Mouse (Mus musculus) monocyte, adult 5-6 weeks (primary cell): ENCODE measurements around the gene Gpr87. TPM values are rescaled to one million over a fixed set of nuclear protein-coding genes. Genes with fewer than 3 reads are reported as not detected.

Experiments used
- ATAC-seq: fragments of 153-309, 156-312 bp; replicated peaks from 2 replicates; pipeline ENCODE4 v1.8.0; 2017; ENCODE audit warnings: mild to moderate bottlenecking; ENCODE audit not compliant: low TSS enrichment, insufficient number of reproducible peaks, severe bottlenecking, poor library complexity, low FRiP score
- total RNA-seq: library from RNA; stranded (forward); fragments of 200-1000, 200-491, 200-594 nt; gene quantifications from 3 replicates; pipeline ENCODE4 v1.2.3, GENCODE M21; 2017

The Gpr87 gene
- total RNA-seq = not detected in 3 replicates

DNA sequence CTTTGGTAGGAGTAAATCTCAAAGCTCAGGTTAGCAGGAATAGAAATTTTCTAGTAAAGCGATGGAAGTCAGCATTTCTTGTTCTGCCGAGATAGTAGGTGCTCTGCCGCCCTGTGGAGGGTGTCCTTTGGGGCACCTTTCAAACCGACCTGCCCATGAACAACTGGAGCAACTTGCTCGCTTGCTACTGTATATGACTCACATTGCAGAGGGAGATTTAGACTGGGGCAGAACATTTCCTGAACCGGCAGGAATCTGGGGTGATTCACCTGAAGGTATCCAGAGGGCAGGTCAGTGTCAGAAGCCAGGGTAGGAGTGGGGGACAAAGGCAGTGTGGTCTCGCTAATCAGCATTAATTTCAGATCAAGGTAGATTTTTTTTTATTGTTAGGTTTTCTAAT, at the start of gene Gpr87:
Gpr87 (minus strand) TSS at position 167 of the 400 bp plus-strand sequence.
- ATAC-seq = no peak

DNA sequence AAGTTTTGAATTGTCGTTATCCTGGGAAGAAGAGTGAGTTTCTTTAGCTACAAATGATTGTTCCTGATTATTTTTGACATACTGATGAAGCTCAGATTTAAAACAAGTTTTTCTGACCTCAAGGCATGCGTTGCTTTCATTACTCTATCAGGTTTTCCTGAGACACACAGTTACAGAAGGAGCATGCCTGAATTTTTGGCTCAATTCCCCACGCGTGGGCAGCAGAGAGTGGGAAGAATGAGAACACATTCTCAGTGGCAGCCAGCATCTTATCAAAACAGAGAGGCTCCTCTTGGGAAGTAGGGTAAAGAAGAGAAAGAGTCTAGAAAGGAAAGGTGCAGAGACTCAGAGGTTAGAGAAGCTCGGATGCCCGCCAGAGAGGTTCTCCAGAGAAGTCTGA, 48.5 kb upstream of the Gpr87 start:
- ATAC-seq = no peak

DNA sequence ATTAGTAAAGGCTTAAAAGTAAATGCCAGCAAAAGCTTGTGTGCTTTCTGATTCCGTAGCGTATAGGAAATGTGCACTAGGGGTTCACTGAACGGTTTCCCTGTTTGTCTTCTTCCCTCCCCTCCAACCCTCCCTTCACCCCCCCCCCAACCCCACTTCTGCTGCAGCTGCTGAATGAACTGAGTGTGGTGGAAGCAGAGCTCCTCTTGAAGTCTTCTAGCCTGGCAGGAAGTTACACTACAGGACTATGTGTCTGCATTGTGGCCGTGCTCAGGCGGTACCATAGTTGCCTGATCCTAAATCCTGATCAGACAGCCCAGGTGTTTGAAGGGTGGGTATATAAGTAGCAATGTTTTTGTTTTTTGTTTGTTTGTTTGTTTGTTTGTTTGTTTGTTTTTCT, 40.0 kb upstream of the Gpr87 start:
- 0 out of 2 replicates have a peak, but pooled peaks have one; percentile 40 for ATAC-seq

GRCm38 (mm10) chr3:59230912-59231311, 36.0 kb upstream of the Gpr87 start:
- no peak for ATAC-seq

GRCm38 (mm10) chr3:59228730-59229551, 34.0 kb upstream of the Gpr87 start:
- peak; percentile 86 for ATAC-seq

- no peak for ATAC-seq
These were observed 32.8 kb upstream of the Gpr87 start for GRCm38 (mm10) chr3:59227696-59228095.

GRCm38 (mm10) chr3:59225411-59225810, 30.5 kb upstream of the Gpr87 start:
- ATAC-seq = no peak

DNA sequence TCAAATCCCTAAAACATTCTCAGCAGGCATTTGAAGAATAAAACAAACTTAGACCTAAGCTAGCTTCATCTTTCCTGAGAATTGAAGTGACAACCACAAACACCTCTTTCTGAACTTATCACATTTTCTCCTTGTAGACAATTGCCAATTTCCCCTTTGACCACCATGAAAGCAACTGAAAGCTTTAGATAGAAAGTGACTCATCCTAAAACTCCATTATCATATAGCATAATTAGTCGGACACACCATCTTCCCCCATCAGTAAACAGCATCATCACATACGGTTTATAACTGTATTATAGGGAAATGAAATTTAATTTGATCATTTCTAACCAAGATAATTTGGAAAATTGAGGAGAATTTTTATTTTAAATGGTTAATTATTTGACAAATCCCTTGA, 27.4 kb upstream of the Gpr87 start:
- ATAC-seq = no peak

DNA sequence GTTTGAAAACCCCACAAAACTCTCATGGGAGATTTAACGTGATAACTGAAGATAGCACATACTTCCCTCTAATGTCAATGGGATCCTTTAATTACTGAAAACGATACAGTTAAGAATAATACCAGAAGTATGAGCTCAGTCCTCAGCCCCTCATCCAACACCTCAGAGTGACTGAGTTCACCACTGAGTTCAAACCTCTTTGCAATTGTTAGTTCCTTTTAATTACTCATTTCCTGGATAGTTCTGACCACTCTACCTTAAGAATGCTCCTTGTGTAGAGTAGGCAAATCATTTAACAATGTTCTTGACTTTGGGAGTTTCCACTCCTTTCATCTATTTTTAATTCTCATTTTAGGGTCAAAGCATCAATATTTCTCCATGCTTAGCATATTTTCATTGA, 24.4 kb upstream of the Gpr87 start:
- no peak for ATAC-seq

GRCm38 (mm10) chr3:59217211-59217610, 22.3 kb upstream of the Gpr87 start:
- no peak for ATAC-seq

DNA sequence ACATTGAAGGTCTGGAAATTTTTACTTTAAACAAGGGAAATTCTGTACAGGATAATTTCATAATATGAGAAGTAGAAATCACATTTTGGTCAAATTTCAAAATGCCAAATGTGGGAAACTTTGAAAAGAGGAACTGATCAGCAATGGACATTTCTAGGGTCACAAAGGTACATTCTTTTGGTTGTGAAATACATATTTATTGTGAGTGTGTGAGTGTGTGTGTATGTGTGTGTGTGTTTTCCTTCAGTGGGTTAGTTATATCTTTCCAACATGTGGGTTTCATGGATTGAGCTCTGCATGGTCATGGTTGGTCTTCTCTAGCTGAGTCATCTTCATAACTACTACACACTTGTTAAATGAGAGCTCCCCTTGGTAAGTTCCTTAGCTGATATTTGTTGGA, 17.5 kb upstream of the Gpr87 start:
- ATAC-seq = 0 out of 2 replicates have a peak, but pooled peaks have one; percentile 34

GRCm38 (mm10) chr3:59211784-59212183, 16.9 kb upstream of the Gpr87 start:
- peak; percentile 78 for ATAC-seq

DNA sequence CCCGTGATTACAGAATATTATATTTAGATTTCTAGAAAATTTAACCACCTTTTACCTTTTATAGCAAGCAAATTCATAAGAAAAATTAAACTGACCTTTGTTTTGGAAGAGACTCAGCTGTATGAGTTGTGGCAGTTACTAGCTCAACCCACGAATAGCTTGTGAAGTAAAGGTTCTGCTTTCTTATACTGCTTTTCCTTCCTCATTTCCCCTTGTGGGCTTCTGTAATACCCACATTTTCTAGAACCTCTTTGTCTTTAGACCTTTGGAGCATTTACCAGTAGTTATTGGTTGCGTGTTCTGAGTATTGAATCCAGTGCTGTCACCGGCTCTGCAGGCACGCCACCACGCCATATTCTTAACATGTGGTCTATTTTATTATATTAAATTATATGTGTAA, 15.8 kb upstream of the Gpr87 start, which contains the start of gene P2ry13:
P2ry13 (minus strand) TSS at position 156 of the 400 bp plus-strand sequence.
- 0 out of 2 replicates have a peak, but pooled peaks have one; percentile 29 for ATAC-seq

DNA sequence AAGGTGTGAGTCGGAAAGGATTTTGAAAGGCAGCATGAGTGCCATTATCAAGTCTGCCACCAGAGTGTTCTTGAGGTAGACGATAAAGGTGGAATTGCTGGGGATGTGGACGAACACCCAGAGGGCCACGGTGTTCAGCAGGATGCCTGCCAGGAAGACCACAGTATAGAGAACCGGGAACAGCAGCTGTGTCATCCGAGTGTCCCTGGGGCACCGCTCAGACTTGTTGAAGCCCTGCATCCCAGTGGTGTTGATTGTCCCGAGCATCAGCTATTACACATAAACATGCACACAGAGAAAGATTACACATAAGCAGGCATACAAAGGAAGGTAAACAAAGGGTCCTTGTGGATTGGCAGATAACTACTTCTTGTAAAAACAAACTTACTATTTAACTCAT, 15.2 kb upstream of the Gpr87 start:
- ATAC-seq = no peak

GRCm38 (mm10) chr3:59208650-59209548, 14.0 kb upstream of the Gpr87 start:
- ATAC-seq = no peak

GRCm38 (mm10) chr3:59205941-59206340, 11.0 kb upstream of the Gpr87 start:
- ATAC-seq = no peak

DNA sequence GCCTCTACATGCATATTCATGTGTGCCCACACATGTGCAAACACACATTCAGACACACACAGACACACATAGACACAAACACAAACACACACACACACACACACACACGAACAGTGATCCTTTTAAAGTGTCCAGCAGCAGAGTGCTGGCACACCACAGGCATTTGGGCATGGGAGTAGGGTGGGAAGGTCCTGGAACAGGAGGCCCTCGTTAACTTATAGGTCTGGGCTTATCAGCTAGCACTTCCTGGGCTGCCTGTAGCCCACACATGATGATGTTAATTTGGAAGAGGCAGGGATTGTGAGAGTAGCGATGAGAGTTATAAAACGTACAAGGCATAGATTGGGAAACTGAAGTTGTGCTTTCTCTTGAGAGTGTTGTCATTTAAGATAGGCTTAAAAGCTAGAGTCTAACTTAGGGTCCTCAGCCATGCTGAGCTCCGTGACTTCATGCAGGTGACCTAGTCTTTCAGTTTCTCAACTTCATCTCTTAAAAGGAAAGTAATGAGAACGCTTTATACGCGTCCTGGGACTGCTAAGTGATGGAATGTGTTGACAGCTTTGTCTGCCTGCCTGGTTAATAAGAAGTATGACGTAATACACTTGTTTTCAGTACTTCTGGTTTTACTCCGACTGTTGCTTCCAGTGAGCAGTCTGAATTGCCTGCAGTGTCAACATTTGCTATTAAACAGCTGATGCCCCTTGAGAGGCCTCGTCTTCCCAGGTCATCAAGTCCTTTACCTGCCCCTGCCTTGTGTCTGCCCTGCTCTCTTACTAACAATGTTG, 10.0 kb upstream of the Gpr87 start:
- ATAC-seq = peak; percentile 45; the same call in 1 of the 2 replicates

GRCm38 (mm10) chr3:59203802-59204520, 9.1 kb upstream of the Gpr87 start:
- ATAC-seq = no peak
